Mouse (Mus musculus): Measurements from ENCODE around the gene Ecm1. TPM values are rescaled to one million over a fixed set of nuclear protein-coding genes. Genes with fewer than 3 reads are reported as not detected.

Ecm1 gene
- total and polyA plus RNA-seq, 2 experiments = 48.1 to 374 TPM

- H3K79me2 ChIP-seq (ENCODE audit: control insufficient read depth, insufficient read depth, low read length) = no peaks in the 10 kb centered on the region
- no peaks in the 10 kb centered on the region for H3K36me3 ChIP-seq (ENCODE audit: control insufficient read depth, insufficient read depth, low read length)
- H3K4me1 ChIP-seq (ENCODE audit: control insufficient read depth, insufficient read depth, low read length) = no peaks in the 10 kb centered on the region
- H3K4me3 ChIP-seq (ENCODE audit: insufficient read depth, low read depth, low read length) = no peak overlapping the region
- TF ChIP-seq POLR2A (IDR thresholded peaks at IDR 0.05; ENCODE audit: extremely low read depth, insufficient read depth, low read length) (no peak), CTCF (IDR thresholded peaks at IDR 0.05; ENCODE audit: low read depth, low read length) (no peak)
- no peak for DNase-seq (ENCODE audit: extremely low read depth, low read depth, low spot score)
- no peak overlapping the region for H3K27ac ChIP-seq (replicated peaks; ENCODE audit: insufficient read depth, low read depth, low read length)
- WGBS = 57% methylated on average over 8 of the region's 8 CpGs
- H3K27me3 ChIP-seq (ENCODE audit: control insufficient read depth, insufficient read depth, low read length) = no peaks in the 10 kb centered on the region
- no peak overlapping the region for H3K9ac ChIP-seq (ENCODE audit: low read depth, low read length)
Measured at GRCm38 (mm10) chr3:95684846-95685245, 54.5 kb downstream of the Ecm1 start.

Other genes with a start within 250 kb of the Ecm1 start
- gene Ctsk, start 240.3 kb downstream of the Ecm1 start, total RNA-seq (2014; rRNA removed) = 0.81 and 1.3 TPM in 2 replicates
- gene Ctsk, start 240.3 kb downstream of the Ecm1 start, polyA plus RNA-seq (2012; rRNA removed) = 0.09 and 0.60 TPM in 2 replicates
- gene Ctss, start 212.8 kb downstream of the Ecm1 start, total RNA-seq (2014; rRNA removed) = 60.6 and 77.4 TPM in 2 replicates
- gene Ctss, start 212.8 kb downstream of the Ecm1 start, polyA plus RNA-seq (2012; rRNA removed) = 9.1 and 13.5 TPM in 2 replicates
- not detected in 2 replicates for gene Hormad1, start 179.9 kb downstream of the Ecm1 start, total RNA-seq (2014; rRNA removed)
- gene Hormad1, start 179.9 kb downstream of the Ecm1 start, polyA plus RNA-seq (2012; rRNA removed) = not detected in 2 replicates
- 4.6 and 5.2 TPM in 2 replicates for gene Golph3l, start 150.6 kb downstream of the Ecm1 start, total RNA-seq (2014; rRNA removed)
- gene Golph3l, start 150.6 kb downstream of the Ecm1 start, polyA plus RNA-seq (2012; rRNA removed) = 1.6 and 2.5 TPM in 2 replicates
- 23.5 and 25.1 TPM in 2 replicates for gene Ensa, start 114.6 kb downstream of the Ecm1 start, total RNA-seq (2014; rRNA removed)
- gene Ensa, start 114.6 kb downstream of the Ecm1 start, polyA plus RNA-seq (2012; rRNA removed) = 5.0 and 5.2 TPM in 2 replicates
- 57.5 and 92.2 TPM in 2 replicates for gene Mcl1, start 80.8 kb downstream of the Ecm1 start, total RNA-seq (2014; rRNA removed)
- 38.7 and 39.4 TPM in 2 replicates for gene Mcl1, start 80.8 kb downstream of the Ecm1 start, polyA plus RNA-seq (2012; rRNA removed)
- gene Adamtsl4, start 51.7 kb downstream of the Ecm1 start, total RNA-seq (2014; rRNA removed) = 0.55 and 1.6 TPM in 2 replicates
- gene Adamtsl4, start 51.7 kb downstream of the Ecm1 start, polyA plus RNA-seq (2012; rRNA removed) = 2.5 and 4.7 TPM in 2 replicates
- gene Tars2, start 20.6 kb upstream of the Ecm1 start, total RNA-seq (2014; rRNA removed) = 18.9 and 22.2 TPM in 2 replicates
- 24.6 and 26.5 TPM in 2 replicates for gene Tars2, start 20.6 kb upstream of the Ecm1 start, polyA plus RNA-seq (2012; rRNA removed)
- gene Rprd2, start 79.3 kb upstream of the Ecm1 start, total RNA-seq (2014; rRNA removed) = 7.6 and 9.3 TPM in 2 replicates
- 5.1 and 7.9 TPM in 2 replicates for gene Rprd2, start 79.3 kb upstream of the Ecm1 start, polyA plus RNA-seq (2012; rRNA removed)
- gene Prpf3, start 116.3 kb upstream of the Ecm1 start, total RNA-seq (2014; rRNA removed) = 6.5 and 7.8 TPM in 2 replicates
- 4.1 and 7.4 TPM in 2 replicates for gene Prpf3, start 116.3 kb upstream of the Ecm1 start, polyA plus RNA-seq (2012; rRNA removed)
- 137 and 205 TPM in 2 replicates for gene Mrps21, start 131.9 kb upstream of the Ecm1 start, total RNA-seq (2014; rRNA removed)
- 39.6 and 49.3 TPM in 2 replicates for gene Mrps21, start 131.9 kb upstream of the Ecm1 start, polyA plus RNA-seq (2012; rRNA removed)
- gene Ciart, start 142.7 kb upstream of the Ecm1 start, total RNA-seq (2014; rRNA removed) = 9.2 and 19.5 TPM in 2 replicates
- gene Ciart, start 142.7 kb upstream of the Ecm1 start, polyA plus RNA-seq (2012; rRNA removed) = 1.4 and 1.7 TPM in 2 replicates
- 3.7 and 5.3 TPM in 2 replicates for gene BC028528, start 152.4 kb upstream of the Ecm1 start, total RNA-seq (2014; rRNA removed)
- gene BC028528, start 152.4 kb upstream of the Ecm1 start, polyA plus RNA-seq (2012; rRNA removed) = 0.72 and 0.98 TPM in 2 replicates
- 36.2 and 43.2 TPM in 2 replicates for gene Aph1a, start 154.4 kb upstream of the Ecm1 start, total RNA-seq (2014; rRNA removed)
- 181 and 255 TPM in 2 replicates for gene Aph1a, start 154.4 kb upstream of the Ecm1 start, polyA plus RNA-seq (2012; rRNA removed)
- 24.5 and 35.6 TPM in 2 replicates for gene Car14, start 165.1 kb upstream of the Ecm1 start, total RNA-seq (2014; rRNA removed)
- 47.9 and 56.8 TPM in 2 replicates for gene Car14, start 165.1 kb upstream of the Ecm1 start, polyA plus RNA-seq (2012; rRNA removed)
- 8.5 and 11.7 TPM in 2 replicates for gene Anp32e, start 189.7 kb upstream of the Ecm1 start, total RNA-seq (2014; rRNA removed)
- 3.7 and 3.8 TPM in 2 replicates for gene Anp32e, start 189.7 kb upstream of the Ecm1 start, polyA plus RNA-seq (2012; rRNA removed)

Data from liver, adult 2 months (tissue).